Mouse (Mus musculus) layer of hippocampus, adult 9-10 months (tissue): ENCODE data around the gene Prps1.
"Not testable (repeated sequence)": the region's sequence is repeated elsewhere in the genome, so short reads cannot be mapped to it uniquely, and the experiment has no call there.

Source experiments
- DNase-seq: peaks from one replicate; pipeline ENCODE4 v3.0.0; 2022; ENCODE audit warnings: low spot score

Gene Prps1

GRCm38 (mm10) chrX:140456279-140456731 is at the start of gene Prps1:
Gene Prps1 (plus strand): TSS chrX:140456613.
- DNase-seq, result peak; percentile 47

GRCm38 (mm10) chrX:140407593-140407992 is 48.8 kb upstream of the Prps1 start:
- no peak for DNase-seq

GRCm38 (mm10) chrX:140418467-140418866 is 37.9 kb upstream of the Prps1 start:
- DNase-seq, result no peak

- DNase-seq, result no peak
Measured at GRCm38 (mm10) chrX:140427124-140427523, 29.3 kb upstream of the Prps1 start.

- no peak for DNase-seq
Measured at GRCm38 (mm10) chrX:140428252-140428651, 28.2 kb upstream of the Prps1 start.

- no peak for DNase-seq
Measured at GRCm38 (mm10) chrX:140429985-140430384, 26.4 kb upstream of the Prps1 start.

- DNase-seq, result no peak
Measured at GRCm38 (mm10) chrX:140430506-140430905, 25.9 kb upstream of the Prps1 start.

- no peak for DNase-seq
Measured at GRCm38 (mm10) chrX:140431981-140432380, 24.4 kb upstream of the Prps1 start.

GRCm38 (mm10) chrX:140432786-140433185 is 23.6 kb upstream of the Prps1 start:
- DNase-seq, result no peak

- no peak for DNase-seq
Measured at GRCm38 (mm10) chrX:140437906-140438305, 18.5 kb upstream of the Prps1 start.

GRCm38 (mm10) chrX:140445551-140445950 is 10.9 kb upstream of the Prps1 start:
- no peak for DNase-seq

- no peak for DNase-seq
Measured at GRCm38 (mm10) chrX:140450071-140450470, 6.3 kb upstream of the Prps1 start.

GRCm38 (mm10) chrX:140456751-140457491 is 508 bp downstream of the Prps1 start:
- no peak for DNase-seq

GRCm38 (mm10) chrX:140457502-140457901 is 1.1 kb downstream of the Prps1 start:
- no peak for DNase-seq

- DNase-seq, result no peak
Measured at GRCm38 (mm10) chrX:140478231-140478630, 21.8 kb downstream of the Prps1 start.

GRCm38 (mm10) chrX:140479171-140479570 is 22.8 kb downstream of the Prps1 start:
- DNase-seq, result no peak

GRCm38 (mm10) chrX:140489174-140489573 is 32.8 kb downstream of the Prps1 start:
- DNase-seq, result no peak

GRCm38 (mm10) chrX:140490203-140490602 is 33.8 kb downstream of the Prps1 start:
- DNase-seq, result no peak

- peak; percentile 36 for DNase-seq
Measured at GRCm38 (mm10) chrX:140491884-140492571, 35.6 kb downstream of the Prps1 start.

GRCm38 (mm10) chrX:140493527-140494029 is 37.2 kb downstream of the Prps1 start:
- DNase-seq, result no peak

GRCm38 (mm10) chrX:140494170-140494569 is 37.8 kb downstream of the Prps1 start:
- no peak for DNase-seq

- DNase-seq, result not testable (repeated sequence)
Measured at GRCm38 (mm10) chrX:140498431-140498830, 42.0 kb downstream of the Prps1 start.

GRCm38 (mm10) chrX:140500306-140500705 is 43.9 kb downstream of the Prps1 start:
- DNase-seq, result no peak
